Mouse (Mus musculus): Measurements from ENCODE around the gene Recql. TPM values are rescaled to one million over a fixed set of nuclear protein-coding genes. Genes with fewer than 3 reads are reported as not detected.

Recql gene
- total RNA-seq, 1 experiment = 22.6 TPM

GRCm38 (mm10) chr6:142392312-142392711 lies 5.4 kb upstream of the Recql start:
- DNase-seq (ENCODE audit: low read depth, low spot score) = no peak
- H3K9ac ChIP-seq (ENCODE audit: insufficient read depth, low read depth, low read length, poor library complexity, severe bottlenecking) = no peak overlapping the region
- peaks cover 26% of the 10 kb centered on the region for H3K36me3 ChIP-seq (ENCODE audit: control insufficient read depth, insufficient read depth, low read length, poor library complexity, severe bottlenecking)
- H3K27ac ChIP-seq (ENCODE audit: insufficient read depth, low read depth, low read length, poor library complexity, severe bottlenecking) = no peak overlapping the region
- no peaks in the 10 kb centered on the region for H3K9me3 ChIP-seq (ENCODE audit: control insufficient read depth, insufficient read depth, low read depth, low read length)
- in situ Hi-C loops (cut with MboI; ENCODE audit: low sequenced_read_pairs in 2 of 2, unreplicated experiment in 2 of 2) = no loop called here
- peaks cover 6 to 7% of the 10 kb centered on the region in 2 experiments; a peak in 2 of 4 replicates for H3K4me1 ChIP-seq (ENCODE audit: control insufficient read depth in 2 of 2, insufficient read depth in 2 of 2, low read length in 2 of 2, poor library complexity in 1 of 2)
- TF ChIP-seq ZC3H11A (IDR thresholded peaks at IDR 0.05; ENCODE audit: borderline replicate concordance, low read depth, low read length) (no peak), HCFC1 (IDR thresholded peaks at IDR 0.05; ENCODE audit: borderline replicate concordance, insufficient read depth, low read length) (no peak), MAFK (IDR thresholded peaks at IDR 0.05; ENCODE audit: insufficient read depth, low read depth, low read length) (no peak), CHD2 (IDR thresholded peaks at IDR 0.05; ENCODE audit: low read depth, low read length) (no peak), ZNF384 (IDR thresholded peaks at IDR 0.05; ENCODE audit: low read depth, low read length) (no peak)
- no peak overlapping the region for H3K4me3 ChIP-seq (ENCODE audit: insufficient read depth in 1 of 2, low read depth in 1 of 2, low read length in 2 of 2, poor library complexity in 1 of 2, severe bottlenecking in 1 of 2)

GRCm38 (mm10) chr6:142389101-142389500 lies 2.2 kb upstream of the Recql start:
- no peak overlapping the region for H3K4me3 ChIP-seq (ENCODE audit: insufficient read depth in 1 of 2, low read depth in 1 of 2, low read length in 2 of 2, poor library complexity in 1 of 2, severe bottlenecking in 1 of 2)
- TF ChIP-seq CHD2 (IDR thresholded peaks at IDR 0.05; ENCODE audit: low read depth, low read length) (no peak), ZNF384 (IDR thresholded peaks at IDR 0.05; ENCODE audit: low read depth, low read length) (no peak), ZC3H11A (IDR thresholded peaks at IDR 0.05; ENCODE audit: borderline replicate concordance, low read depth, low read length) (no peak), MAFK (IDR thresholded peaks at IDR 0.05; ENCODE audit: insufficient read depth, low read depth, low read length) (no peak), HCFC1 (IDR thresholded peaks at IDR 0.05; ENCODE audit: borderline replicate concordance, insufficient read depth, low read length) (no peak)
- H3K9ac ChIP-seq (ENCODE audit: insufficient read depth, low read depth, low read length, poor library complexity, severe bottlenecking) = no peak overlapping the region
- H3K27ac ChIP-seq (ENCODE audit: insufficient read depth, low read depth, low read length, poor library complexity, severe bottlenecking) = no peak overlapping the region
- H3K4me1 ChIP-seq (ENCODE audit: control insufficient read depth in 2 of 2, insufficient read depth in 2 of 2, low read length in 2 of 2, poor library complexity in 1 of 2) = peaks cover 6 to 7% of the 10 kb centered on the region in 2 experiments; a peak in 2 of 4 replicates
- peaks cover 11% of the 10 kb centered on the region for H3K36me3 ChIP-seq (ENCODE audit: control insufficient read depth, insufficient read depth, low read length, poor library complexity, severe bottlenecking)
- no peak for DNase-seq (ENCODE audit: low read depth, low spot score)
- H3K9me3 ChIP-seq (ENCODE audit: control insufficient read depth, insufficient read depth, low read depth, low read length) = no peaks in the 10 kb centered on the region
- in situ Hi-C loops (cut with MboI; ENCODE audit: low sequenced_read_pairs in 2 of 2, unreplicated experiment in 2 of 2) = no loop called here

DNA sequence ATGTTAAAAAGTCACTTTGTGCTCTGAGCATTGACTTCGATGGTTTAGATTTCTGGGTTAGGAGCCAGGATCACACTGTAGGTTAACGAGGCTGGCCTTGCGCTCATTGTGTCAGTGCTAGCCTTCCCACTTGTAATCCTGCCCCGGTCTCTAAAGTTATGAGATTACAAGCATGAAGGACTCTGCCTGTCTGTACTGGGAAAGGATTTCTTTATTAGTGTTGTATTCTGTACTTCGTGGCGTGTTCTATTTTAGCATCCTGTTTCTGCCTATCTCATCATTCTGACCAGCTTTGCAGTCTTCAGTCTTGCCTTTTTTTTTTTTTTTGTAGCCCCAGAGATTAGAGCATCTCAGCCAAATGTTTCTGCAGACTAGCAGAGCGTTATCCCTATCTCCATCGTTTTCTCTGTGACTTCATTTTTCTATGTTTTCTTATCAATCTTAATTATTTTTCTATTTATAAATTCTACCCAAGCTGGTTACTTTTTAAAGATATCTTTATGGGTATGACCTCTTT lies 926 bp upstream of the Recql start:
- DNase-seq (ENCODE audit: low read depth, low spot score) = peak; percentile 4
- no peak overlapping the region for H3K27ac ChIP-seq (ENCODE audit: insufficient read depth, low read depth, low read length, poor library complexity, severe bottlenecking)
- in situ Hi-C loops (cut with MboI; ENCODE audit: low sequenced_read_pairs in 2 of 2, unreplicated experiment in 2 of 2) = no loop called here

GRCm38 (mm10) chr6:142386285-142387010 lies 439 bp downstream of the Recql start:
- Histone ChIP-seq H3K27ac (ENCODE audit: insufficient read depth, low read depth, low read length, poor library complexity, severe bottlenecking) (no peak overlapping the region), H3K36me3 (ENCODE audit: control insufficient read depth, insufficient read depth, low read length, poor library complexity, severe bottlenecking) (peaks cover 5% of the 10 kb centered on the region; the same call in 1 of the 2 replicates), H3K9ac (ENCODE audit: insufficient read depth, low read depth, low read length, poor library complexity, severe bottlenecking) (peak overlapping the region; percentile 95), H3K4me1 (ENCODE audit: control insufficient read depth in 2 of 2, insufficient read depth in 2 of 2, low read length in 2 of 2, poor library complexity in 1 of 2) (peaks cover 6 to 7% of the 10 kb centered on the region in 2 experiments; a peak in 2 of 4 replicates), H3K9me3 (ENCODE audit: control insufficient read depth, insufficient read depth, low read depth, low read length) (no peaks in the 10 kb centered on the region), H3K4me3 (ENCODE audit: insufficient read depth in 1 of 2, low read depth in 1 of 2, low read length in 2 of 2, poor library complexity in 1 of 2, severe bottlenecking in 1 of 2) (peak overlapping the region; percentile 86 to 94)
- in situ Hi-C loops (cut with MboI; ENCODE audit: low sequenced_read_pairs in 2 of 2, unreplicated experiment in 2 of 2) = no loop called here
- peak; percentile 3 for DNase-seq (ENCODE audit: low read depth, low spot score)
- no peak for TF ChIP-seq MAFK (IDR thresholded peaks at IDR 0.05; ENCODE audit: insufficient read depth, low read depth, low read length)

More for the DNA sequence above, 926 bp upstream of the Recql start:
- no peaks in the 10 kb centered on the region for H3K9me3 ChIP-seq (ENCODE audit: control insufficient read depth, insufficient read depth, low read depth, low read length)
- peak overlapping the region; percentile 86 to 96 for H3K4me3 ChIP-seq (ENCODE audit: insufficient read depth in 1 of 2, low read depth in 1 of 2, low read length in 2 of 2, poor library complexity in 1 of 2, severe bottlenecking in 1 of 2)
- H3K36me3 ChIP-seq (ENCODE audit: control insufficient read depth, insufficient read depth, low read length, poor library complexity, severe bottlenecking) = peaks cover 7% of the 10 kb centered on the region; the same call in 1 of the 2 replicates
- H3K9ac ChIP-seq (ENCODE audit: insufficient read depth, low read depth, low read length, poor library complexity, severe bottlenecking) = peak overlapping the region; percentile 93
- peaks cover 6 to 7% of the 10 kb centered on the region in 2 experiments; a peak in 2 of 4 replicates for H3K4me1 ChIP-seq (ENCODE audit: control insufficient read depth in 2 of 2, insufficient read depth in 2 of 2, low read length in 2 of 2, poor library complexity in 1 of 2)
- no peak for TF ChIP-seq MAFK (IDR thresholded peaks at IDR 0.05; ENCODE audit: insufficient read depth, low read depth, low read length)
- 0 out of 2 replicates have a peak, but pooled peaks have one; percentile 27 for TF ChIP-seq ZNF384 (IDR thresholded peaks at IDR 0.05; ENCODE audit: low read depth, low read length)
- TF ChIP-seq HCFC1 (IDR thresholded peaks at IDR 0.05; ENCODE audit: borderline replicate concordance, insufficient read depth, low read length) = no peak
- no peak for TF ChIP-seq CHD2 (IDR thresholded peaks at IDR 0.05; ENCODE audit: low read depth, low read length)
